Mouse (Mus musculus): ENCODE measurements around the gene Zbtb20.

GRCm38 (mm10) chr16:43324009-43324408 lies 448.3 kb downstream of the Zbtb20 start:
- TF ChIP-seq CTCF (IDR thresholded peaks at IDR 0.05; ENCODE audit: low read depth, low read length) (no peak), GATA1 (IDR thresholded peaks at IDR 0.05; ENCODE audit: borderline replicate concordance, low read length) (no peak), GATA2 (IDR thresholded peaks at IDR 0.05; ENCODE audit: borderline replicate concordance, low read depth, low read length) (no peak)

Measured in G1E (cell line).